Mouse (Mus musculus) thymus, adult 2 months (tissue): Measurements from ENCODE around the gene Rbm39.

Experiments used
- CTCF ChIP-seq: fragments of 200-500 bp; IDR thresholded peaks from 2 replicates; pipeline ENCODE4 v1.5.1; 2012; ENCODE audit warnings: mild to moderate bottlenecking, control low read depth, low read length, moderate library complexity, borderline replicate concordance; ENCODE audit not compliant: control insufficient read depth, poor library complexity, insufficient read depth; ENCODE audit errors: extremely low read depth
- POLR2A ChIP-seq: fragments of 200-500 bp; IDR thresholded peaks from 2 replicates; pipeline ENCODE4 v1.6.1; 2012; ENCODE audit warnings: mild to moderate bottlenecking, low read length, control low read depth, moderate library complexity; ENCODE audit not compliant: control insufficient read depth, poor library complexity, insufficient read depth; ENCODE audit errors: extremely low read depth

DNA sequence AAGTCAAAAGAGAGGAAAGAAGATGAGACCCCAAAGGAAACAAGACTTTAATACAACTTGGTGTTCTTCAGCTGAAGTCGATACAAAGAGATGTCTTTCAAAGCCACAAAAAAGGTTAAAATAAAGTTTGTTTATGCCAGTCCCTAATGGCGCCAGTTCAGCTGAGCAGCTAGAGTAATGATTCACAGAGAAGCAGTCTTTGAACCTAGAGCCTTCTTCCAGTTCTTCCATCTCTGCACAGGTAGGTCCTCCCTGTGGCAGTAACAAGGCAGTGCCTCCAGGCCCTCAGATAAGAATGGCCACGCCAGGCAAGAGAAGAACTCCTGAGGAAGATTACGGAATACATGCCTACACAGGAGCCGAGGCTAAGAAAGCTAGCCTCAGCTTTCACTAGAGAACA lies 56.3 kb downstream of the Rbm39 start:
- TF ChIP-seq POLR2A, result no peak
- TF ChIP-seq CTCF, result no peak
